Mouse (Mus musculus) hindbrain, postnatal 0 days (tissue): Measurements from ENCODE around the gene Sult1b1. TPM values are rescaled to one million over a fixed set of nuclear protein-coding genes. Genes with fewer than 3 reads are reported as not detected.
A peak's percentile ranks its signal among the peaks of the same experiment; 100 is the strongest.

Experiments used
- ATAC-seq: fragments of 200-750 bp; cut with Nextera tagmentation; 2 replicates; pipeline ENCODE4 v1.8.0; 2017; ENCODE audit warnings: mild to moderate bottlenecking, moderate TSS enrichment, moderate library complexity
- DNase-seq: peaks from one replicate; pipeline ENCODE4 v3.0.0-alpha.2; 2015; ENCODE audit warnings: low spot score
- H3K27ac ChIP-seq: fragments of 300-500 bp; sonication (generic); 2 replicates; pipeline ENCODE4 v1.5.1; 2014; ENCODE audit warnings: mild to moderate bottlenecking
- H3K27me3 ChIP-seq: fragments of 300-500 bp; sonication (generic); 2 replicates; pipeline ENCODE4 v1.6.1; 2014; ENCODE audit warnings: low read length, mixed read lengths; ENCODE audit not compliant: insufficient read depth
- H3K36me3 ChIP-seq: fragments of 300-500 bp; sonication (generic); 2 replicates; pipeline ENCODE4 v1.6.1; 2014; ENCODE audit warnings: low read length, mixed read lengths; ENCODE audit not compliant: insufficient read depth
- H3K4me1 ChIP-seq: fragments of 300-500 bp; sonication (generic); 2 replicates; pipeline ENCODE4 v1.6.1; 2014; ENCODE audit warnings: antibody characterized with exemption, low read length, mixed read lengths; ENCODE audit not compliant: insufficient read depth
- H3K4me2 ChIP-seq: fragments of 300-500 bp; sonication (generic); 2 replicates; pipeline ENCODE4 v1.6.1; 2014; ENCODE audit warnings: low read depth, mild to moderate bottlenecking, low read length, moderate library complexity, mixed read lengths
- H3K4me3 ChIP-seq: fragments of 300-500 bp; sonication (generic); 2 replicates; pipeline ENCODE4 v1.5.1; 2014; ENCODE audit warnings: low read length
- H3K9ac ChIP-seq: fragments of 300-500 bp; sonication (generic); replicated peaks from 2 replicates; pipeline ENCODE4 v1.6.1; 2014; ENCODE audit warnings: mild to moderate bottlenecking, low read length, moderate library complexity, mixed read lengths
- H3K9me3 ChIP-seq: fragments of 300-500 bp; sonication (generic); 2 replicates; pipeline ENCODE4 v1.6.1; 2016; ENCODE audit warnings: low read length, mixed read lengths
- CTCF ChIP-seq: IDR thresholded peaks from 2 replicates; pipeline ENCODE4 v1.5.1; 2016; ENCODE audit warnings: antibody characterized with exemption, control low read depth, low read depth
- WGBS: fragments of 180-500 bp; shearing (Covaris S2); extraction: QIAGEN DNeasy Blood & Tissue Kit; methylation state at CpG from one replicate; pipeline ENCODE4 v1.1.7; 2014; 5-methylcytosine and 5-hydroxymethylcytosine counted together
- polyA plus RNA-seq: library from polyadenylated mRNA; unstranded; fragments of >200 nt; fragmentation: Nextera tagmentation; extraction: Ambion mirVana; gene quantifications from 2 replicates; pipeline ENCODE4 v1.2.1, GENCODE M21; 2015
- total RNA-seq: library from RNA; depleted of rRNA; stranded (reverse); fragments of >200 nt; gene quantifications from 2 replicates; pipeline ENCODE4 v1.2.3, GENCODE M21; 2014; rRNA removed

Gene Sult1b1
- total RNA-seq (not detected in 2 replicates), polyA plus RNA-seq (not detected in 2 replicates)

GRCm38 (mm10) chr5:87538111-87538510 is at the start of gene Sult1b1:
Sult1b1 (minus strand) TSS chr5:87538195.
- no peak within 1 kb of the TSS for H3K9ac ChIP-seq
- H3K4me1 ChIP-seq: no peaks in the 10 kb centered on the region
- no peak within 1 kb of the TSS for H3K4me3 ChIP-seq
- H3K36me3 ChIP-seq: no peaks in the 10 kb centered on the region
- ATAC-seq: no peak
- TF ChIP-seq CTCF: no peak
- WGBS: 99% methylated on average over 2 of the region's 2 CpGs
- no peak within 1 kb of the TSS for H3K27ac ChIP-seq
- H3K4me2 ChIP-seq: no peak within 1 kb of the TSS
- no peak for DNase-seq
- no peaks in the 10 kb centered on the region for H3K9me3 ChIP-seq
- H3K27me3 ChIP-seq: no peaks in the 10 kb centered on the region

GRCm38 (mm10) chr5:87580389-87580788 is 42.4 kb upstream of the Sult1b1 start:
- 89% methylated on average over 1 of the region's 1 CpGs for WGBS
- no peaks in the 10 kb centered on the region for H3K27me3 ChIP-seq
- H3K4me1 ChIP-seq: no peaks in the 10 kb centered on the region
- no peak overlapping the region for H3K9ac ChIP-seq
- ATAC-seq: no peak
- no peak for DNase-seq
- no peaks in the 10 kb centered on the region for H3K9me3 ChIP-seq
- no peaks in the 10 kb centered on the region for H3K36me3 ChIP-seq
- no peak overlapping the region for H3K4me2 ChIP-seq
- TF ChIP-seq CTCF: no peak
- H3K4me3 ChIP-seq: no peak overlapping the region
- H3K27ac ChIP-seq: no peak overlapping the region

GRCm38 (mm10) chr5:87574174-87574573 is 36.2 kb upstream of the Sult1b1 start:
- H3K27ac ChIP-seq: no peak overlapping the region
- WGBS: 57% methylated on average over 1 of the region's 1 CpGs
- no peak for TF ChIP-seq CTCF
- H3K9ac ChIP-seq: no peak overlapping the region
- ATAC-seq (no peak), DNase-seq (no peak)
- no peaks in the 10 kb centered on the region for H3K4me1 ChIP-seq
- no peaks in the 10 kb centered on the region for H3K36me3 ChIP-seq
- no peaks in the 10 kb centered on the region for H3K9me3 ChIP-seq
- no peak overlapping the region for H3K4me2 ChIP-seq
- no peak overlapping the region for H3K4me3 ChIP-seq
- H3K27me3 ChIP-seq: no peaks in the 10 kb centered on the region

- Histone ChIP-seq H3K9me3 (no peaks in the 10 kb centered on the region), H3K4me1 (no peaks in the 10 kb centered on the region), H3K4me2 (no peak overlapping the region), H3K9ac (no peak overlapping the region), H3K4me3 (no peak overlapping the region), H3K27me3 (no peaks in the 10 kb centered on the region), H3K36me3 (no peaks in the 10 kb centered on the region), H3K27ac (no peak overlapping the region)
- DNase-seq (peak; percentile 1), ATAC-seq (no peak)
- TF ChIP-seq CTCF: no peak
- 70% methylated on average over 5 of the region's 5 CpGs for WGBS
These were observed 35.5 kb upstream of the Sult1b1 start for GRCm38 (mm10) chr5:87573490-87573889.

DNA sequence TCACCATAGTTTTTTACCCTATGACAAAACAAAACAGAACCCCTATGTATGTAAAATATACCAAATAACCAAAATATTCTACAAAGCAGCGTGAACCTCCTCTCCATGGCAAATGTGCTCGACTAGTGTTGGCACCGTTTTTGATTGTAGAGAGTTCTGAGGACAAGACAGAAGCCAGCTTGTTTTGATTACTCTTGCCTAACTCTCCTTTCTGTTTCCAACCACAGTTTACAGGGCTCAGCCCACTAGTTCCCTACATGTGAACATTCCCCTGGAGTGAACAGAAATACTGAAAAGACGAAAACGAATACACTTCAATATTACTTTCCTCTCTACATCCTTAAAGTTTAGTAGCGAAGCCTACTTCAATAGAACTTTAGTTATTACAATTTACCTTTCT is 34.8 kb upstream of the Sult1b1 start:
- 83% methylated on average over 6 of the region's 6 CpGs for WGBS
- no peaks in the 10 kb centered on the region for H3K9me3 ChIP-seq
- H3K4me3 ChIP-seq: no peak overlapping the region
- DNase-seq: no peak
- no peak overlapping the region for H3K27ac ChIP-seq
- no peak overlapping the region for H3K4me2 ChIP-seq
- no peaks in the 10 kb centered on the region for H3K27me3 ChIP-seq
- ATAC-seq: no peak
- TF ChIP-seq CTCF: no peak
- no peaks in the 10 kb centered on the region for H3K36me3 ChIP-seq
- H3K4me1 ChIP-seq: no peaks in the 10 kb centered on the region
- no peak overlapping the region for H3K9ac ChIP-seq

DNA sequence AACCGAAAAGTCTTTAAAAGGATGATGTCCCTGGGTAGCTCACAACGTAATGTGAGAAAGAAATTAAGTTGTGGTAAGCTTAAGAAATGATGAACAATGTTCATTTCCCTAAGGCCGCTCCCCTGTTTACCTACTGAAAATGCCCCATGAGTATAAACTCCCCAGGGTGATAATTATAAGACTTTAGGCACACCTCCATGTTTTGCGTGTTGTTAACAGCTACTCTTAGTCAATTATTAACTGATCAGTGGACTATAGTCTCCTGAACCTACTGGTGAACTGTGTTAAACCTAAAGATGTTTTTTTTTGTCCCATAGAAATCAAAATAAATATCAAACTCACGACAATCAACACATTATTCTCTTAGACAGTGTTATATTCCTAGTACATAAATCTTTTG is 30.9 kb upstream of the Sult1b1 start, which contains the start of gene Sult1d1:
TSS of gene Sult1d1 (minus strand) at position 183 of the 400 bp plus-strand sequence.
- Histone ChIP-seq H3K4me2 (no peak within 1 kb of the TSS), H3K9me3 (no peaks in the 10 kb centered on the region), H3K4me3 (no peak within 1 kb of the TSS), H3K9ac (no peak within 1 kb of the TSS), H3K27me3 (no peaks in the 10 kb centered on the region), H3K4me1 (no peaks in the 10 kb centered on the region), H3K27ac (no peak within 1 kb of the TSS), H3K36me3 (no peaks in the 10 kb centered on the region)
- DNase-seq (no peak), ATAC-seq (no peak)
- WGBS: 79% methylated on average over 5 of the region's 5 CpGs
- TF ChIP-seq CTCF: no peak

GRCm38 (mm10) chr5:87567306-87567705 is 29.3 kb upstream of the Sult1b1 start:
- Histone ChIP-seq H3K9me3 (no peaks in the 10 kb centered on the region), H3K4me2 (no peak overlapping the region), H3K4me1 (no peaks in the 10 kb centered on the region), H3K9ac (no peak overlapping the region), H3K27me3 (no peaks in the 10 kb centered on the region), H3K4me3 (no peak overlapping the region), H3K27ac (no peak overlapping the region), H3K36me3 (no peaks in the 10 kb centered on the region)
- no peak for TF ChIP-seq CTCF
- no peak for ATAC-seq
- no peak for DNase-seq
- WGBS: 82% methylated on average over 1 of the region's 1 CpGs
